Mouse (Mus musculus) v-Abl transformed pro-B cells (cell line): Measurements from ENCODE around the gene AW551984.

Source experiments
- in situ Hi-C, 2 experiments: fragments of 400-800 bp; cut with MboI; formaldehyde crosslinking; loops; one replicate each; pipeline ENCODE4 v1.15.1; 2025; ENCODE audit not compliant: unreplicated experiment in 2 of 2

The AW551984 gene

DNA sequence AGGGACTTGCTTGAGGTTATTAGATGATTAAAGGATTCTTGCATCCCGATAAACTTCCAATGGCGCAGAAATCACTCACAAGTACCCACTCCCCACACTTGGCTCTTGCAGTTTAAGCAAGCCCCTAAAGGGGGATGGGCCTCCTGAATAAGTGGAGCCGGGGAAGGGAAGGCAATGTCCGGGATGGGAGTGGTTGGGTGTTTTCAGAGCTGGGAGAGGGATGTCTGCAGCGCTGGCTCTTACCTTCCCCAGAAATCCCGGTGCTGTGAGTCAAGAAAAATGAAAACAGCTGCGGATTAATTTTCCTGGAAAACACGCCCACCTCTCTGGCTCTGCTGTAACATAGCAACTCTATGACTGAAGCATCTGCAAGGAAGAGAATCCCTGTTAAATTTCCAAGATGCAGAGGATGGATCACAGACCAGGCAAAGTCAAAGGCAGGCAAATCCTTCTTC lies at the start of gene AW551984:
TSS of gene AW551984 (minus strand) at position 405 of the 455 bp plus-strand sequence.
- in situ Hi-C loops, result no loop called here

DNA sequence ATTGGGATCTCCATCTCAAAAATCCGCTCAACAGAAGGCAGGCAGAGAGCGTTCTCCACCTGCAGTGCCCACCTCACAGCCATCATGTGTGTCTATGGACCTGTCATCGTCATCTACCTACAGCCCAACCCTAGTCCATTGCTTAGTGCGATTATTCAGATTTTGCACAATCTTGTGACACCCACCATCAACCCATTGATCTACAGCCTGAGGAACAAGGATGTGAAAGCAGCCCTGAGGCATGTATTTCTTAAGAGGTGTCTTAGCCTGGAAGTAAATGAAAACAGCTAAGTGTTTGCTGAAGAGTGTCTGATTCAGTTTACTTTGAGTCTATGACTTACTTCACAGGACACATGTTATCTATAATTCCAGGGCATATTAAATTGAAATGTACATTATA lies 43.2 kb upstream of the AW551984 start:
- in situ Hi-C loops, result no loop called here

DNA sequence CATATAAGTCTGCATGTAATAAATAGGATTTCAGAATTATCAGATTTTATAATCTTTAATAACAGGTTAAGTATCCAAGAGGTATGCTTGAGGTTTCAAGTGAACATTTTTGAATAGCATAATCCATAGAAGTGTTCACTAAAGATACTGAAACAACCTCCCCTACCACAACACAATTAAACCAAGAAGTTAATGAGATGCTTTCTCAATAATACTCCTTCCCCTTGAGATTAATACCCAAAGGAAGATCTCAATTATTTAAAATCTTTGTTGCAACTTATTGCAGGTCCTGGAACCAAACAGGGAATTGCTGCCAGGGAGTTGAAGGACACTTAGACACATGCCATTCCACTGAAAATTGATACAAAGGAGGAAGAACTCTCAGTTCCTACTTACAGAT lies 40.6 kb upstream of the AW551984 start, which contains the start of gene Olfr961:
TSS of gene Olfr961 (plus strand) at position 301 of the 400 bp plus-strand sequence.
- in situ Hi-C loops, result no loop called here

DNA sequence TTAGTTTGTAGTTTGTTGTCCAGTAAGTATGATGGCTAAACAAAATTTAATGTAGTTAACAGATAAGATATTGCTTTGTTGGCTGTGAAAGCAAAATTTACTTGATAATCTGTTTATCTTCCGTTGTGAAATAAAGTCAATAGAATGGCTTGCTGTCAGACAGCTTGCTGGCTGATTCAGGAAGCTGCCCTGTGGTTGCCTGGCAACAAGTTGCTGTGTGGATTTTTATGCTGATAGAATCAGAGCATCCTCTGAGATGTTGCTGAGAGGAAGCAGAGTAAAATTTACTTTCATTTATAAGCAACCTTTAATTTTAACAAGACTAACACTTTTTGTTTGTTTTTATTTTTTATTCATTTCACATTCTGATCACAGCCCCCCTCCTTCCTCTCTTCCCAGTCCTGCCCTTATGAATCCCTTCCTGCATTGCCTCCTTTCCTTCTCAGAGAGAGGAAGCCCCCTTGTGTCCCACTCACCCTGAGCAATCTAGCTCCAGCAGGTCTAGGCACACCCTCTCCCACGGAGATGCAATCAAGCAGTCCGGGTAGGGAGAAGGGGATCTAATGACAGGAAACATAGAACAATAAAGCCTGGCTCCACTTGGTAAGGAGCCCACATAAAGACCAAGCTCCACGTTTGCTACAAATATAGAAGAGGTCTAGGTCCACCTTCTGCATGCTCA lies 29.9 kb upstream of the AW551984 start:
- in situ Hi-C loops, result no loop called here

DNA sequence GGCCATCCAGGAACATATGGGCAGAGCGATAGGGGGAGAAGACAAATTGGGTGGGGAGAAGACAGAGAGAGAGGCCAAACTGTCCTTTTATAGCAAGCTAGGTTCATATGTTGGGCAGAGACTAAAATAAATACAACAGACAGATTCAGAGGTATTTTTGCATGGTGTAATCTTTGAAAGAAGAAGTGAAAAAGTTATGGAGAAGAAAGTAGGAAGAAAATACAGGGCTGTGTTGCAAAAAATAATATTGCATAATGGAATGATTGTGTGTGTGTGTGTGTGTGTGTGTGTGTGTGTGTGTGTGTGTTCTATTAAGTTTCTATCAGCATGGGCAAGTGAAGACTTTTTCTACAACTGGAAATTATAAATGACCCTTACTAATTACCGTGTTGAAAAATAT lies 24.9 kb upstream of the AW551984 start:
- in situ Hi-C loops, result no loop called here

DNA sequence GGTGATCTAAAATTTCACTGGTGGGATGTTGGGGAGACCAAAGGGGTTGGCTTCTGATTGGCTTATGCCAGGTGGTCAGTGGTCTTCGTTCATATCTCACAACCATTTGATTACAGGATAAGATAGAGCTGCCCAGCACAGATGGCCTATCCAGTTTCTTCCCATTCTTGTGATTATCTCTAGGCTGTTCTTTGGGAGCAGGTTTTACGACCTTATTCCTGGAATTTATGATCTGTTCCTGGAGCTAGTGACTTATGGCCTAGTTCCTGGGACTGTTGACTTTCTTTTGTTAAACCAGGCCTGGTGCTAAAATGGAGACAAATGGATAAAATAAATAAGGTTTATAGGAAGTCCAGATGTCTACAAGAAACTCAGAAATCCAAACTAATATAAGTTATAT lies 20.5 kb upstream of the AW551984 start:
- in situ Hi-C loops, result no loop called here

DNA sequence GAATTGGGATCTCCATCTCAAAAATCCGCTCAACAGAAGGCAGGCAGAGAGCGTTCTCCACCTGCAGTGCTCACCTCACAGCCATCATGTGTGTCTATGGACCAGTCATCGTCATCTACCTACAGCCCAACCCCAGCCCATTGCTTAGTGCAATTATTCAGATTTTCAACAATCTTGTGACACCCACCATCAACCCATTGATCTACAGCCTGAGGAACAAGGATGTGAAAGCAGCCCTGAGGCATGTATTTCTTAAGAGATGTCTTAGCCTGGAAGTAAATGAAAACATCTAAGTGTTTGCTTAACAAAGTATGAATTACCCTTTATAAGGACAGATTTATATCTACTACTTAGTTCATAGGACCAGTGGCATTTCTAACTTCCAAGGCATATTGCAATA lies 19.6 kb upstream of the AW551984 start:
- in situ Hi-C loops, result no loop called here

DNA sequence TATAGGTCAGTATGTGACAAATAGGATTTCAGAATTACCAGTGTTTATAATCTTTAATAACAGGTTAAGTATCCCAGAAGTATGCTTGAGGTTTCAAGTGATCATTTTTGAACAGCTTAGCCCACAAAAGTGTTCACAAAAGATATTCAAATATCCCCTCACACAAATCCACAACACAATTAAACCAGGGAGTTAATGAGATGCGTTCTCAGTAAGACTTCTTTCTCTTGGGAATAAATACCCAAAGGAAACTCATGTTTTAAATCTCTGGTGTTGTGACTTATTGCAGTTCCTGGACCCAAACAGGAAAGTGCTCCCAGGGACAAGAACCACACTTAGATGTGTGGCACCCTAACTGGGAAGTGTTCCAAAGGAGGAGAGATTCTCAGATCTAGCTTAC lies 16.9 kb upstream of the AW551984 start, which contains the start of gene Olfr960:
TSS of gene Olfr960 (plus strand) at position 301 of the 400 bp plus-strand sequence.
- in situ Hi-C loops, result no loop called here

DNA sequence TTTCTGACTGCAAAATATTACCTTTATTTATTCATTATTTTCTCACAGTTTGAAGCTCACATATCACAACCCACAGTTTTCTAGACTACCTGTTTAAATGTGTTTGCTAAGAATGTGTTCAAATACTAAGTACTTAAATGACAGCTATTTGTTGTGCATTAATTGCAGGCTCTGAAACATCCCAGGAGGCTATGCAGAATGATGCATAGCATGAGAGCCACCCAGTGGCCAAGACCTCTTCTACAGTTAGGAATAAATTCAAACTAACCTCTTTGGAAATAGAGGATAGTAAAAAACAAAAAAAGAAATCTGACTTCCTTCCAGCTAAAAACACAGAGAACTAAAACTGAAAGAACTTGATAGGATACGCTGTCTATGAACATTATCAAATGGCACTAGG lies 7.8 kb upstream of the AW551984 start:
- in situ Hi-C loops, result no loop called here

DNA sequence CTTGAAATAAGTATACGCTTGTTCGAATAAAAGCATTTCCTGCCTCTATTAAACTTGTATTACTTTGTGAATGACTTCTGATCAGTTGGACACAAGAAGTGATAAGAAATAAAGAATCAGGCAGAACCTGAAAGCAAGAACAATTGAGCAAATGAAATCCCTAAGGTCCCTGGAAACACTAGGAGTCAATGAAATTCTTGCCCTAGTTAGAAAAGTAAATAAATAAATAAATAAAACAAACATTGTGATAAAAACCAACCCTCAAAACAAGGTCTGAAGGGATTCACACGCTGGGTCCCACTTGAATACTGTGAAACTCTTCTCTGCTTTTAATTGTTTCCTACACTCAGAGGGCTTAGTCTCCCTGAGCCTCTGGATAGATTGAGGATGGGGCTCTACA lies 6.2 kb upstream of the AW551984 start, which contains the start of gene Olfr148:
TSS of gene Olfr148 (plus strand) at position 301 of the 400 bp plus-strand sequence.
- in situ Hi-C loops, result no loop called here

DNA sequence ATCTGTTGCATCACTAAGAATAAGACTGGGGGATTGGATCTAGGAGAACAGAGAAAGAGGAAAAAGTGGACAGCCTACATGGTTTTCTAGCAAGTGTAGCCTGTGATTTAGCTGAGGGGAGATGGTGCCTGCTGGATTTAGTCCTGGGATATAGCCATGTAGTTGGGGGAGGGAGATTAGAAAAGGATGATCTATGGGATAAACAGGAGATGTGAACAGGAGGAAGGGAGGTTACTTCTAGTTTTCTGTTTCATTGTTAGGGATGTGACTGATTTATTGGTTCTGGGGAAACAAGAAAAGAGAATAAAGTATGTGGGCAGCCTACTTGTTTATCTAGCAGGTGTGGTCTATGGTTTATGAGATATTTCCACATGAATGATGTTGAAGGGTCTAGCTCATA lies 4.3 kb upstream of the AW551984 start:
- in situ Hi-C loops, result no loop called here

DNA sequence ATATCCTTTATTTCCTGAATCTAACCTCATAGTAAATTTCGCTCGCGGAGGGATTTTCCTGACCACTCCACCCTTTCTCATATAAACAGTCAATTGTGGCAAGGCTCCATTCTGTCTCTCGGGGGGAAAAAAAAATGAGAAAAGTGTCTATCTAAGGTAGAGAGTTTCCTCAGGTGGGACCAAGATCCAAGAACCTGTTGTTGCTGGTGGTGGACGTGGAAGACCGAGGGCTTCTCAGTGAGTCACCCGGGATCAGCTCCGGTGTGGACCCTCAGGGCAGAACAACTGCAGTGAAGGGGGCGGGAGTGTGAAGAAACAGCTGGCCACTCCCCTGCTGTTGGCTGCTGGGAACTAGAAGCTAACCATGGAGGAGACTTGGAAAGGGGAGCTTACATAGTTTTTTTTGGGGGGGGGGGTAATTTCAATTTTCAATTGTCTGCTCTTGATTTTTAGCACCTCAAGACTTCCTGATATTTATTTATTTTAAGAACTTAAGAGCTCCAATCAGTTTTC lies 814 bp downstream of the AW551984 start:
- in situ Hi-C loops, result no loop called here

DNA sequence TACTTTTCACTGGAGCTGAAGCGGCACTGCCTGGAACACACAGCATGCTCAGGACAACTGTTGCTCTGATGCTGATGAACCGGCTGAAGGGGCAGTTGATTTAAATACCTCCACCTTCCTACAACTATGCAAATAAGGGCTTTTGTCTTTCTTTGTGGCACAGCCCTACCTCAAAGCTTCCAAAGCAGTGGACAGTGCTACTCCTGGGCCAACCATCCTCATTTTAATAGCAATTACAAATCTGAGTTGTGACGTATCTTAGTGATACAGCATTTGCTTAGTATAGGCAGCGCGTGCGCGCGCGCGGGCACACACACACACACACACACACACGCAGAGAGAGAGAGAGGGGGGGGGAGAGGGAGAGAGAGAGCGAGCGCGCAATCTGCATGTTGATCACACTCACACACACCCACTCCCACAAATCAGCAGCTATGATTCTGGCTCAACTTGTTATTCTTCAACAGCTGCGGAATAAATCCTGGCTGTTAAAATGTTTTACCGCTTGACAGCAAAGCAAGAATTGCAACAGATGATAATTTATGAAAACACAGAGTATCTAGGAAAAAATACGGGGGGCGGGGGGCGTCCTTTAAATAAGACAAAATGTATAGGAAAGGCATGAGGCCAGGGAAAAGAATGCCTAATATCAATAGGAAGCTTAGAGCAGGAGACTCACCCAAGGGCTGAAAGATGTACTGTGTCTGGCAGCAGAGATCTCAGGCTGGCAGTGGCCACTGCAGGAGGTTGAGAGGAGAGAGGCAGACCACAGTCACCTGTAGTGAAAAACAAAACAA lies 1.5 kb downstream of the AW551984 start:
- in situ Hi-C loops, result no loop called here

DNA sequence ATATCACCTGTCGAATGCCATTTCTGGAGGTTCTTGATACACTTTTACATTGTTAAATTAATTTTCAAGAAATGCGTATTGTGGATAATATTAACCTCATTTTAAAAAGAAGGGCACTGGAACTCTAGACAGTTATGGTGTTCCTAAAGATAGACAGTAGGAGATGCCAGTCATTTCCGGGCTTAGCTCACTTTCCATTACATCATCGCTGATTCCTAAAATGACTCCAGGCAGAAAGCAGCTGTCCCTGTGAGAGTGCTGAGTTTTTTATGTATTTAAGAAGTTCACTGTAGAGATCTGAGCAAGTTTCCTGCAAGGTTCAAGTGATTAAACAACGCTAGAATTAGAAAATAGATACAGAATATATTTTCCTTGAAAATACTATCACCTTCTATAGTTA lies 27.2 kb downstream of the AW551984 start:
- in situ Hi-C loops, result no loop called here

DNA sequence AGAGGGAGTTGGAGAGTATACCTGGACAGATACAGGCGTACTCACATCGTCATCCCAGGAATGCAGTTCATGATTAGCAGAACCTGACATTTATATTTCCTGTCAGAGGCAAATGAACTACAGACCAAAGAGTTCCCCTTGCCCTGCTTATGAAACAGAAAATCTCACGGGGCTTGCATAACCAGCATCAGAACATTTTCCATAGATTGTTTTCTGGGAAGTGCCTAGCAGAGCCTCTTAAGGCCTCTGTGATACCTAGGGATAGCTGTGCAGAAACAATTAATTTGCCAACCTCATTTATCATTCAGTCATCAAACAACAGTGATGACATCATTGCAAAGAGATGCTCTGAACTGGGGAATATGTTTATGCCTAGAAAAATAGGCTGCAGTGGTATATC lies 28.7 kb downstream of the AW551984 start, which contains the start of gene Olfr959:
TSS of gene Olfr959 (minus strand) at position 101 of the 400 bp plus-strand sequence.
- in situ Hi-C loops, result no loop called here

DNA sequence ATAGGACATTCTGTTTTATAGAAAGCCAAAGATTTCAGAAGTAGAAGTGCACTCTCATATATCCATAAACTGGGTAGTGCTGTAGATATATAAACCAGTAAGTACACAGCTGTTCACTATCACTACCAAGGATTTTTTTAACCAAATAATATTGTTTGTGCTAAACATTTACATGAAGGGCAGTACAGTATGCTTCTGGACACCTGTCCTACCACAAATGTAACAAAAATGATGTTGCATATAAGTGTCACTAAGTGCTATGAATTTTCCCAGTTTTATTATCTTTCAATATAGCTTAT lies 45.9 kb downstream of the AW551984 start:
- in situ Hi-C loops, result no loop called here

DNA sequence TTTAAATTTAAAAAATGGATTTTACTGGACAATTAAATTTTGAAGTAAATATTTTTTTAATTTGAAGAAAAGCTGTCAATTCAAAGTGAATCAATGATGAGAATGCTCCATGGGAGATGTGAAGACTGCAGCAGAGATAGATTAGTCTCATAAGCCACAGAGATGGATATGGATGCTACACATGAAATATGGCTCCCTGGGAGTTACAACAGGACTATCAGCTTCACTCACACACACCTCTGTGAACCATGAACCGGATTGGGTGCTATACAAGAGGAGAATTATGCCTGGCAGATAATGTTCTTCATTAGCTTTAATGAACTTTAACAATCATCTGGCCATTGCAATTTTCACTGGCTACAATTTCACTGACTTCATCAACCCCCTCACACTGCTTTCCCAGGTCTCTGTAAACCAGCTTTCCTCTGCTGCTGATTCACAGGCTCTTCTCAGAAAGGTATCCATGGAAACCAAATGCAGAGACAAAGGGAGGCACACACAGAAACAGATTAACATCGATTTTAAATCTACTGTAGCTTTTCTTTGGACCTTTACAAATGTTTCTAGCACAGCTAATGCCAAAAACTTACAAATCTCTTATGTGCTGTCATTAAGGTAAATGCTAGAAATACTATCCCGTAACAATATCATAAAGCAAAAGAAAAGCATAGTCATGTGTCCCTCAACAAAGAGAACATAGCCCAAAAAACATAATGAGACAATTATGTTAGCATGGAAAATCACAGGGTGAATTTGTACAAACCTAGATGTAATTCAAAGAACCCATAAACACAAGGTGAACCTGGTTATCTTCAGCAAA lies 46.5 kb downstream of the AW551984 start:
- in situ Hi-C loops, result no loop called here

DNA sequence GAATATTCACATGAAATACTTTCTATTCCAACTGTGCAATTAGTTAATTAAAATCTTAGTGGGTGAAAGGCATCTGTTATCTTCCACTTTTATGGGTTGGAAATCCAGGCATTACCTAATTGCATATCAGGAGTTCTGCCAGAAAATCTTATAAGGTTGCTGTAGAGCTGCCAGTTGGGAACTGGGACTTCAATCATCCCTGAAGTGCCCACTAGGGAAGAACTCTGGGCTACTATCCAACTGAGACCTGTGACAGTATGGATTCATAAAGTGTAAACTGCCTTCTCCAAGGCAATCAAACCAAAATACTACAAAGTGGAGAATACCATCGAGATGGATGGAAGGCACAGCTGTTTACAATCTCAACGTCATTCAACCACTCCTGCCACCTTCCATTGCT lies 50.3 kb downstream of the AW551984 start, which contains the start of gene Olfr958:
TSS of gene Olfr958 (minus strand) at position 109 of the 400 bp plus-strand sequence.
- in situ Hi-C loops, result no loop called here

DNA sequence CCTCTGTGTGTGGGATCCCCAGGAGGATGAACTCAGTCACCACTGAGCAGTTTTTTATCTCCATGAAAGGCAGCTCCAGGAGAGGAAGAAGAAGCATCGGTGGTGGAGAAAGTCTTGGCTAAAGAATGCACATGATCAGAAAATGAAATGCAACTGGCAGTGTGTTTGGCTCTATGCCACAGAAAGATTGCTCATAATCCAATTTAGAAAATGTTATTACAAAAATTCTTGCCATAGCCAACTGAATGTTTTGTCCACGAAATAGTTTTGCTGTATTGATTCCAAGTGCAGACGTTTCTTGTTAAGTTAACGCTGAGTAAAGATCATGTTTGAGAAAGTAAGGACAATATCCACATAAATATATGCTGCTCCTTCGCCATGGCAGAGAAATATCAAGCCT lies 53.4 kb downstream of the AW551984 start:
- in situ Hi-C loops, result no loop called here
